ENCODE assay signal across 8 mouse cellular contexts in the genomic region with DNA sequence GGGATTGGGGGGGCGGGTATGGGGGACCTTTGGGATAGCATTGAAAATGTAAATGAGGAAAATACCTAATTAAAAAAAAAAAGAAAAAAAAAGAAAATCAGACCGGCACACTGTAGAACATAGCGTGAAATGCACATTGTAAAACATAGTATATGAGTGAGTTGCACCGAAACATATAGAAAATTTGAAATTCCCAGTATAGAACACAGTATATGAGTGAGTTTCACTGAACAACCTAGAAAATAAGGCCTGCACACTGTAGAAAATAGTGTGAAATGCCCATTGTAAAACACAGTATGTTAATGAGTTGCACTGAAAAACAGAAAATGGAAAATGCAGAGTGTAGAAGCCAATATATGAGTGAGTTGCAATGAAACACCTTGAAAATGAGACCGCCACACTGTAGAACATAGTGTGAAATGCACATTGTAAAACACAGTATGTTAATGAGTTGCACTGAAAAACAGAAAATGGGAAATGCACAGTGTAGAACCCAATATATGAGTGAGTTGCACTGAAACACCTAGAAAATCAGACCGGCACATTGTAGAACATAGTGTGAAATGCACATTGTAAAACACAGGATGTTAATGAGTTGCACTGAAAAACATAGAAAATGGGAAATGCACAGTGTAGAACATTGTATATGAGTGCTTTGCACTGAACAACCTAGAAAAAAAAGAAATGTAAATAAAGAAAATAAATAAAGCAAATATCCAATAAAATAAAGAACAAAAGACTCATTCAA. TPM values are rescaled to one million over a fixed set of nuclear protein-coding genes. Genes with fewer than 3 reads are reported as not detected.
DNase-seq lines count a peak whose midpoint lies in the region; ATAC-seq and TF ChIP-seq lines count a peak whose summit lies in the region.
"Had no signal": no experiment of that assay in that cellular context is flagged by ENCODE, and none has a peak within 500 bp of the region (broad histone marks: within the 10 kb centered on the region; RNA-seq: fewer than 3 reads in every experiment).

No protein-coding gene starts in this region.

- H3K9me3 ChIP-seq in intestine, postnatal 0 days (ENCODE audit: control insufficient read depth), result no peaks in the 10 kb centered on the region

- H3K36me3 ChIP-seq in intestine, postnatal 0 days (ENCODE audit: control insufficient read depth, insufficient read depth), result no peaks in the 10 kb centered on the region

- no peaks in the 10 kb centered on the region for H3K27me3 ChIP-seq in intestine, postnatal 0 days (replicated peaks; ENCODE audit: control insufficient read depth, insufficient read depth, low read length)

- intact Hi-C loops in gastrocnemius, postnatal 14 days (cut with DNase I; ENCODE audit: low total_unique reads), result no loop called here

- WGBS in intestine, postnatal 0 days, result 44% methylated on average over 6 of the region's 6 CpGs

- no peaks in the 10 kb centered on the region for H3K4me1 ChIP-seq in intestine, postnatal 0 days (replicated peaks; ENCODE audit: control insufficient read depth, insufficient read depth, low read length)

- H3K4me3 ChIP-seq in intestine, postnatal 0 days (ENCODE audit: low read depth, low read length), result no peak overlapping the region

- no peak overlapping the region for H3K9ac ChIP-seq in intestine, postnatal 0 days (ENCODE audit: low read depth, low read length)

- no peak overlapping the region for H3K27ac ChIP-seq in intestine, postnatal 0 days (ENCODE audit: low read depth, low read length)

- peak; percentile 100 for ATAC-seq in intestine, postnatal 0 days

- no peak for TF ChIP-seq CTCF in intestine, postnatal 0 days (IDR thresholded peaks at IDR 0.05; ENCODE audit: low read depth)

- H3K4me2 ChIP-seq in intestine, postnatal 0 days (replicated peaks; ENCODE audit: low read depth), result no peak overlapping the region

- peak; percentile 80 for DNase-seq in 416B (ENCODE audit: low read depth)
- peak; percentile 1 to 22 for DNase-seq in CD8-positive naive resting alpha-beta T cell, adult 2 months (ENCODE audit: low read depth in 2 of 2, low spot score in 2 of 2)
- peak; percentile 1 to 2 for DNase-seq in cerebellum, postnatal 36 days
- peak; percentile 20 for DNase-seq in gastrocnemius, postnatal 14 days
- DNase-seq in lung, postnatal 14 days, result peak; percentile 2
- DNase-seq in spleen, postnatal 4 days (ENCODE audit: low spot score in 2 of 2), result peak; percentile 57 to 60

RNA-seq across cellular contexts. Expression of a gene that starts 4.1 kb away (rescaled TPM):
- not detected for total RNA-seq in gastrocnemius, postnatal 14 days (2021)
- polyA plus RNA-seq in intestine, postnatal 0 days (2015; fragmentation: Nextera tagmentation; extraction: Ambion mirVana), result not detected in 2 replicates
- total RNA-seq: layer of hippocampus, postnatal 25 days had no signal

Comparison
In these comparisons a context has a peak if more than half of its experiments do, and no peak if none do; other contexts are left out.
1. DNase-seq: peak in every context shown above with its lines; median percentile 80 in 416B; 58 in spleen, postnatal 4 days; 20 in gastrocnemius, postnatal 14 days; 12 in CD8-positive naive resting alpha-beta T cell, adult 2 months; 2 in lung, postnatal 14 days; 2 in cerebellum, postnatal 36 days.